Mouse (Mus musculus): ENCODE measurements around the gene Mtus2. TPM values are rescaled to one million over a fixed set of nuclear protein-coding genes. Genes with fewer than 3 reads are reported as not detected.
"Not testable (repeated sequence)": the region's sequence is repeated elsewhere in the genome, so short reads cannot be mapped to it uniquely, and the experiment has no call there.

The Mtus2 gene
- polyA plus RNA-seq, 1 experiment from 2014 or later: 49.4 TPM

DNA sequence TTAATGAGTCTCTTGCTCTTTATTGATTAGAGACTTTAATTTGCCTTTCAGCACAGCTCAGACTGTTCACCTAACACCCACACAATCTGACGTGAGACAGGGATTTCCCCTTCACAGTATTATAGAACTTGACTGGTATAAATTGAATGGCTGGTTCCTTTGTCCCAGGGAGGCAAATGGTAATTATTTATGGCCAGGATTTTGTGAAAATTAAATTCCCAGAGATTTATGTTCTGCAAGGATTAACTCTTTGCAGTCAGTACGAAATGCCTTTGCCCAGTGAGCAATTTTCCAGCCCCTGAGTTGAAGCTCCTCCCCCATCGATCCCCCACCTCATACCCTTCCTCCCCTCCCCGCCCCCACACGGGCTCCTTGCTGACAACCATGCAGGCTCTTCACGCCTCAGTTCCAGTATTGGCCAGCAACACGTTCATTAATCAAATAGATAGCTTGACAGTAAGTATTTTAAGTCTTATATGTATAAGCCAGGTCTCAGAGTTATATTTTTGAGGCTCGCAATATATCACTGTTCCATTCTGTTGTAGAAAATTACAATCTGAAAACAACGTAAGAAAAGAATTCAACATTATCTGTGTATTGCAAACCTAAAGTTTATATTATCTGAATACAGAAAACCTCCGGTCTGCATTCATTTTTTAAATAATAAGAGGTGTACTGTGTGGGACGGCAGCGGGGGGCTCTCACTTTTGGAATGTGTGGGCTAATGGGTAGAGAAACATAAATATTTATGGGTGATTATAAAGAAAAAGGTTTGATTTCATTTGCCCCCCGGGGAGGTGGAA, 195.7 kb downstream of the Mtus2 start:
- H3K36me3 ChIP-seq (replicated peaks; ENCODE audit: control insufficient read depth, insufficient read depth): no peaks in the 10 kb centered on the region
- peak overlapping the region; percentile 37 for H3K4me2 ChIP-seq (replicated peaks)
- H3K27ac ChIP-seq: peak overlapping the region; percentile 91
- H3K27me3 ChIP-seq (ENCODE audit: control insufficient read depth, insufficient read depth, low read length): no peaks in the 10 kb centered on the region
- ATAC-seq (ENCODE audit: low FRiP score): peak; percentile 77
- H3K9me3 ChIP-seq (ENCODE audit: control insufficient read depth, low read length): 0 out of 2 replicates have a peak, but pooled peaks cover 4% of the 10 kb centered on the region
- WGBS: 25% methylated on average over 13 of the region's 13 CpGs
- peak; percentile 63 for DNase-seq (ENCODE audit: low spot score)
- peak overlapping the region; percentile 40 for H3K9ac ChIP-seq
- H3K4me1 ChIP-seq (replicated peaks; ENCODE audit: control insufficient read depth, insufficient read depth, low read length): peaks cover 28% of the 10 kb centered on the region
- no peak overlapping the region; the same call in 1 of the 2 replicates for H3K4me3 ChIP-seq (replicated peaks; ENCODE audit: low read length)

DNA sequence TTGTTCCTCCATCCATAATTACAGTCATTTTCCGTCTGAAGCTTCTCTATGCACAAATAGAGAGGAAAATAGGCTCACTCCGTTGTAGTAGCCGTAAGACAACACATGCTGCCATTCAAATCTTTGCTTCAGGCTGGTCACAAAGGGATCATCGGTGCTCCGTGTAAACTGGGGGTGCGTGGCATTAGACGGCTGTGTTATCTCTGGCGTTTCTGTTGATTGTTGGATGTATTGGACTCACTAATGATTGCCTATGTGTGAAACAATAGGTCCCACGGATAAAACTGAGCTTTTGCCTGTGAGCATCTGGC, 196.2 kb downstream of the Mtus2 start:
- Histone ChIP-seq H3K9ac (peak overlapping the region; percentile 40), H3K27ac (peak overlapping the region; percentile 91), H3K4me1 (replicated peaks; ENCODE audit: control insufficient read depth, insufficient read depth, low read length) (peaks cover 28% of the 10 kb centered on the region), H3K27me3 (ENCODE audit: control insufficient read depth, insufficient read depth, low read length) (no peaks in the 10 kb centered on the region), H3K9me3 (ENCODE audit: control insufficient read depth, low read length) (0 out of 2 replicates have a peak, but pooled peaks cover 4% of the 10 kb centered on the region), H3K4me3 (replicated peaks; ENCODE audit: low read length) (no peak overlapping the region; the same call in 1 of the 2 replicates), H3K4me2 (replicated peaks) (peak overlapping the region; percentile 37), H3K36me3 (replicated peaks; ENCODE audit: control insufficient read depth, insufficient read depth) (no peaks in the 10 kb centered on the region)
- ATAC-seq (ENCODE audit: low FRiP score): peak; percentile 36; the same call in 1 of the 2 replicates
- WGBS: 17% methylated on average over 9 of the region's 9 CpGs
- no peak for DNase-seq (ENCODE audit: low spot score)

DNA sequence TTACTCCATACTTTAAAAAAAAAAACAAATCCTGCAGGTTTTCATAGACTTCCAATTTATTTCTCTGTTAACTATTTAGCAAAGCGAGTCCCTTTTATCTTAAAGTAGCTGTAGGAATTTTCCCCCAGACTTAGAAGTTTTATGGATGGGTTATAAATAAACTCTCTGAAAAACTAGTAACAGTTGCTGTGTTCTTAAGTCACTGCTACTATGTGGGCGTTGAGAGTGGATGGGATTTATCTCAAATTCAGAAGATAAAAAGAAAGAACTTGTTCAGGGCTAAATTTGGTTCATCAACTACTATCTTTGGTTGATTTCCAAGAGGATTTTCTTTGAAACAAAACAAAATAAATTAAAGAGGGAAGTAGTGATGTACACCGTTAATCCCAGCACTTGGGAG, 197.6 kb downstream of the Mtus2 start:
- H3K27me3 ChIP-seq (ENCODE audit: control insufficient read depth, insufficient read depth, low read length): no peaks in the 10 kb centered on the region
- no peaks in the 10 kb centered on the region for H3K9me3 ChIP-seq (ENCODE audit: control insufficient read depth, low read length)
- no peak overlapping the region for H3K4me2 ChIP-seq (replicated peaks)
- H3K27ac ChIP-seq: no peak overlapping the region
- H3K9ac ChIP-seq: no peak overlapping the region
- no peak for ATAC-seq (ENCODE audit: low FRiP score)
- peaks cover 35% of the 10 kb centered on the region for H3K4me1 ChIP-seq (replicated peaks; ENCODE audit: control insufficient read depth, insufficient read depth, low read length)
- WGBS: 97% methylated on average over 3 of the region's 3 CpGs
- DNase-seq (ENCODE audit: low spot score): no peak
- no peak overlapping the region for H3K4me3 ChIP-seq (replicated peaks; ENCODE audit: low read length)
- no peaks in the 10 kb centered on the region for H3K36me3 ChIP-seq (replicated peaks; ENCODE audit: control insufficient read depth, insufficient read depth)

DNA sequence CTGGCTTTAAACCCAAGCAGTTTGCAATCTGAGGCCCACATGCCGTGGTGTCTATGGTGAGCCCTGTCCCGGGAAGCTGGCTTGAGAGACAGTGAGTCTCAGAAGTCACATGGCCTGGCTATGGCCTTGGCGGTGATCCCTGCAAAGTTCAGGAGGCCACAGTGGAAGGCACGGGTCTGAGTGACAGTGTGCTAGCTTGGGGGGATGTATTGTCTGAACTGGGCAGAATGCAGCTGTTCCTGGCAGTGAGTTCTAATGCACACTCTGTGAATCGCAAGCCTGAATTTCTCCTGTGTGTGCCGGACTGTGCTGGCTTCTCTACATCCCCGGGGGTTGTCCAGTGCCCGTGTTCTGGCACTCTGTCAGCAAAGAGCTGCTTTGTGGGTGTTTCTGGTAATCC, 202.2 kb downstream of the Mtus2 start:
- H3K27ac ChIP-seq: 0 out of 2 replicates have a peak overlapping the region, but pooled peaks have one; percentile 15

DNA sequence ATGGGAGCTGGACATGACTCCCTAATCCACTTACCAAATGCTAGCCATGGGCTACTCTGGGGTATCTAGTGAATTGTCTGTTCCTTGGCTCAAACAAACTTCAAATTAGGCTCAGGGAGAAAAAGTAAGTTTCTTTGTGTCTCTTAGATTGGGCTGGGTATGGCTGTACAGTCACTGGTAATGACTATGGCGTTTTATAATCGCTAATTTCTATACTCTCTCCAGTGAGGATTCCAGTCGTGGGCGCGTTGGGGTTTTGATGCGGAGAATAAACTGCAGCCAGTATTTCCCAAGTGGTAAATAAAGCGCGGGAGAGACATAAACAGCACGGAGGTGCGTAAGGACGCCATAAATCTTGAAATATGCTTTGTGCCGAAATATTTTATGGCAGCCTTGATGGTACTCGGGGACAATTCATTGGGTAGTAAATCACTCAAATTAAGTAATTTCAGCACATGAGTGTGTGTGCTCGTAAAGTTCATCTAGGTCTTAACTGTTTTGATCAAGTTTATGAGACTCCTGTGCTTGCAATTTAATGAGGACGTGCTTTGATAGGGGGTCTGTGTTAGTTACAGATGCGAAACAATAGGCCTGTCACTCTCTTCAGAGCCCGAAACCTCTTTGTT, 203.5 kb downstream of the Mtus2 start:
- 79% methylated on average over 17 of the region's 17 CpGs for WGBS
- Histone ChIP-seq H3K27me3 (ENCODE audit: control insufficient read depth, insufficient read depth, low read length) (no peaks in the 10 kb centered on the region), H3K4me1 (replicated peaks; ENCODE audit: control insufficient read depth, insufficient read depth, low read length) (0 out of 2 replicates have a peak, but pooled peaks cover 7% of the 10 kb centered on the region), H3K9ac (no peak overlapping the region), H3K4me3 (replicated peaks; ENCODE audit: low read length) (no peak overlapping the region), H3K4me2 (replicated peaks) (no peak overlapping the region), H3K27ac (no peak overlapping the region), H3K36me3 (replicated peaks; ENCODE audit: control insufficient read depth, insufficient read depth) (no peaks in the 10 kb centered on the region), H3K9me3 (ENCODE audit: control insufficient read depth, low read length) (no peaks in the 10 kb centered on the region)
- DNase-seq (ENCODE audit: low spot score) (no peak), ATAC-seq (ENCODE audit: low FRiP score) (no peak)

More for the DNA sequence above, 202.2 kb downstream of the Mtus2 start:
- no peak for DNase-seq (ENCODE audit: low spot score)
- ATAC-seq (ENCODE audit: low FRiP score): peak; percentile 37; the same call in 1 of the 2 replicates
- 0 out of 2 replicates have a peak, but pooled peaks cover 7% of the 10 kb centered on the region for H3K4me1 ChIP-seq (replicated peaks; ENCODE audit: control insufficient read depth, insufficient read depth, low read length)
- H3K27me3 ChIP-seq (ENCODE audit: control insufficient read depth, insufficient read depth, low read length): no peaks in the 10 kb centered on the region
- WGBS: 42% methylated on average over 8 of the region's 8 CpGs
- no peak overlapping the region for H3K4me2 ChIP-seq (replicated peaks)
- H3K9ac ChIP-seq: no peak overlapping the region
- H3K9me3 ChIP-seq (ENCODE audit: control insufficient read depth, low read length): no peaks in the 10 kb centered on the region
- no peaks in the 10 kb centered on the region for H3K36me3 ChIP-seq (replicated peaks; ENCODE audit: control insufficient read depth, insufficient read depth)
- no peak overlapping the region for H3K4me3 ChIP-seq (replicated peaks; ENCODE audit: low read length)

DNA sequence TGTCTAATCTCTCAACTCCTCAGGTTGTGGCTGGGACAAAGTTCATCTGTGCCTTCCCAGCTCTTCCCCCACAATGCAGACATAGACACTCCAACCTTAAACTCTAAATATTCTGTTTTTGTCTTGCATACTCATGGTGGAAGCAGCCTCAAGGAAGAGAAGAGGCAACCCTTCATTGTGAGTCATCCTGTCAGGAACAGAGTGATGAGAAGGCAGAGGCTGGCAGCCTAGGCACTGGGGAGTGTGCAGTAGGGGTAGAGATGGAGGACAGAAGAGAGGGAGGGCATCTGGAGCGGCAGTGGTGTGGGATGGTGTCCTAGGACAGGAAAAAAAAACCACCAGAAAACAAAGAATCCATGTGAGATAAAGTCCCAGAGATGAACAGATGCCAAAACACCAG, 208.0 kb downstream of the Mtus2 start:
- Histone ChIP-seq H3K9me3 (ENCODE audit: control insufficient read depth, low read length) (no peaks in the 10 kb centered on the region), H3K9ac (no peak overlapping the region), H3K4me2 (replicated peaks) (no peak overlapping the region), H3K27me3 (ENCODE audit: control insufficient read depth, insufficient read depth, low read length) (no peaks in the 10 kb centered on the region), H3K36me3 (replicated peaks; ENCODE audit: control insufficient read depth, insufficient read depth) (no peaks in the 10 kb centered on the region), H3K4me3 (replicated peaks; ENCODE audit: low read length) (no peak overlapping the region), H3K4me1 (replicated peaks; ENCODE audit: control insufficient read depth, insufficient read depth, low read length) (no peaks in the 10 kb centered on the region), H3K27ac (no peak overlapping the region)
- WGBS: 90% methylated on average over 1 of the region's 1 CpGs
- no peak for ATAC-seq (ENCODE audit: low FRiP score)
- no peak for DNase-seq (ENCODE audit: low spot score)

DNA sequence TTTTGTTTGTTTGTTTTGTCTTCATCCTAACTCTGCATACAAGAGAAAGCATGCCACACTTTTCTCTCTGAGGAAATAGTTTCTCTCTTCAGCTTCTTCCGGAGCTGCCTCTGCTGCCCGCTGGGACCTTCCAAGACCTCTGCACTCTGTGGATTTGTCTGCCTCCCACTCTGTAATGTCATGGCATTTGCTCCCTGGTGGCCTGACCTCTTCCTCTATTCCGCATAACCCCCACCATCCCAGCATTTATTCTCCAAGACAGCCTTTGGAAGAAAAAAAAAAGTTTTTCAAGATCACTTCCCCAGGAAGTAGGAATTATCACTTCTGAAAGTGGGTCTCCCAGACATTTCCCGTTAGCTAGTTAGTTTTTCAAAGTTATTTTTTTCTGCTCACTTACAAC, 218.0 kb downstream of the Mtus2 start:
- H3K27me3 ChIP-seq (ENCODE audit: control insufficient read depth, insufficient read depth, low read length): no peaks in the 10 kb centered on the region
- no peak overlapping the region for H3K9ac ChIP-seq
- WGBS: 22% methylated on average over 4 of the region's 4 CpGs
- no peaks in the 10 kb centered on the region for H3K36me3 ChIP-seq (replicated peaks; ENCODE audit: control insufficient read depth, insufficient read depth)
- H3K4me3 ChIP-seq (replicated peaks; ENCODE audit: low read length): no peak overlapping the region
- no peak overlapping the region for H3K27ac ChIP-seq
- ATAC-seq (ENCODE audit: low FRiP score): no peak
- H3K4me1 ChIP-seq (replicated peaks; ENCODE audit: control insufficient read depth, insufficient read depth, low read length): 0 out of 2 replicates have a peak, but pooled peaks cover 6% of the 10 kb centered on the region
- DNase-seq (ENCODE audit: low spot score): no peak
- H3K9me3 ChIP-seq (ENCODE audit: control insufficient read depth, low read length): no peaks in the 10 kb centered on the region
- H3K4me2 ChIP-seq (replicated peaks): no peak overlapping the region

DNA sequence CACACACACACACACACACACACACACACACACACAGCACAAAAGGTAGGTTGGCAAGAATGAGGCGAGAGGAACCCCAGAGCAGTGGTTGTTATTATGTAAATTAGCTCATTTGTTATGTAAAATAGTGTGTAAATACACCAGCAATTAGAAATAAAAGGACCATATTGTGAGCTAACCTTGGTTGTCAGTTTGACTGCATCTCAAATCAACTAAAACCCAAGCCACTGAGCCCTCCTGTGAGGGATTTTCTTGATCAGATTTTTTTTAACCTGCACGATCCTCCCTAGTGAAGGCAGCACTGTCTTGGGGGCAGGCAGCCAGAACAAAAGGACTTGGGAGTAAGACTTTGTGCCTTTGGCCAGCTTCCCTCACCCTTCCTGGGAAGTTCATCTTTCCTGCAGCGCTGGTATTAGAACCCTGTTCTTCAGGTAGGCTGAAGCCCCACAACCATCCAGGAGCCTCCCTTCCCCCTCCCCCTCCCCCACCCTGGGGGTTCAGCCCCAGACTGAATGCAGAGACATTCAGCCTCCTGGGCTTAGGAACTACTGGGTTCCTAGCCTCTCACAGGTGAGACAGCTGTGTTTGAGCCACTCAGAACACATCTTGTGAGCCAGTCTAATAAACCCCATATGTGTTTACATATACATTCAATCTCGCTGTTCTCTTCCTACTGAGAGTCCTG, 218.8 kb downstream of the Mtus2 start:
- Histone ChIP-seq H3K36me3 (replicated peaks; ENCODE audit: control insufficient read depth, insufficient read depth) (no peaks in the 10 kb centered on the region), H3K27me3 (ENCODE audit: control insufficient read depth, insufficient read depth, low read length) (no peaks in the 10 kb centered on the region), H3K4me1 (replicated peaks; ENCODE audit: control insufficient read depth, insufficient read depth, low read length) (peaks cover 14% of the 10 kb centered on the region; the same call in 1 of the 2 replicates), H3K27ac (no peak overlapping the region), H3K9me3 (ENCODE audit: control insufficient read depth, low read length) (no peaks in the 10 kb centered on the region), H3K4me3 (replicated peaks; ENCODE audit: low read length) (no peak overlapping the region), H3K9ac (no peak overlapping the region), H3K4me2 (replicated peaks) (no peak overlapping the region)
- ATAC-seq (ENCODE audit: low FRiP score) (peak; percentile 51; the same call in 1 of the 2 replicates), DNase-seq (ENCODE audit: low spot score) (no peak)
- 31% methylated on average over 4 of the region's 4 CpGs for WGBS

DNA sequence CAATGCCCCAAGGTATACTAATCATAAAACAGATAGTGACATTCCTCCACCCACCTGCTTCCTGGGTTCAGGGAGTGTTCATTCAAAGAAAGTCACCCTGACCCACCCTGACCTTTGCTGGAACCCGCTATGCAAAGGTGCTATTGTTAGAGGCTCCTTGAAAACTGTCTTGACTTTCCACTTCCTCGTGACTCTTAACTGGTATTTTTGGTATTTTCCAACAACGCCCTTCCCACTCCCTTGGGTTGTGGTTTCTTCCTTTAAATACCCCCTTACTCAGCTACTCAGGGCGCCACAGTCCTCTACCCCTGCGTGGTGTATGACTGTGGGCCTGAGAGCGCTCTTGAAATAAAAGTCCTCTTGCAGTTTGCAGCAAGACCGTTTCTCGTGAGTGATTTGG, 219.4 kb downstream of the Mtus2 start:
- not testable (repeated sequence) for H3K9me3 ChIP-seq (ENCODE audit: control insufficient read depth, low read length); DNase-seq (ENCODE audit: low spot score); ATAC-seq (ENCODE audit: low FRiP score); H3K4me3 ChIP-seq (replicated peaks; ENCODE audit: low read length); H3K27me3 ChIP-seq (ENCODE audit: control insufficient read depth, insufficient read depth, low read length); H3K4me2 ChIP-seq (replicated peaks); H3K9ac ChIP-seq; H3K27ac ChIP-seq; H3K36me3 ChIP-seq (replicated peaks; ENCODE audit: control insufficient read depth, insufficient read depth)
- H3K4me1 ChIP-seq (replicated peaks; ENCODE audit: control insufficient read depth, insufficient read depth, low read length): peaks cover 19% of the 10 kb centered on the region; the same call in 1 of the 2 replicates
- WGBS: 90% methylated on average over 8 of the region's 8 CpGs

Measured in hindbrain, embryonic 14.5 days (tissue).